Mouse (Mus musculus): ENCODE data around the gene Tpr. TPM values are rescaled to one million over a fixed set of nuclear protein-coding genes. Genes with fewer than 3 reads are reported as not detected.

The Tpr gene
- polyA plus RNA-seq, 1 experiment: 10.9 TPM

DNA sequence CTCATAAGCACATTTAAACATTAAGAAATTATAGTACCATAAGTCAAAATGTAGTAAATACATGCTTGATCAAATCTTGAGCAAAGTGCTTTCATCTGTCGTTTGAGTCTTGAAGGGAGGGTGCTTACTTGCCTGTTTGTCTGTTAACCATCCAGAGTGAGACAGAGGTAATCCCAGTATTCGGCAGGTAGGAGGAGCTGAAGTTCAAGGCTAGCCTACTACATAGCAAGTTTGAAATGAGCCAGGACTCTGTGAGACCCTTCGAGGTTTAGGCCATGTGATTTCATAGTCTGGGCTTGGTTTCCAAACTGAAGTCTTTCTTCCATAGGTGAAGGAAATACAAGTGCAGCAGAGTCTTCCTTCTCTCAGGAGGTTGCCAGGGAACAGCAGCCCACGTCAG, 49.1 kb downstream of the Tpr start:
- Histone ChIP-seq H3K36me3 (ENCODE audit: control insufficient read depth) (peaks cover 95% of the 10 kb centered on the region), H3K4me3 (replicated peaks) (no peak overlapping the region), H3K27me3 (ENCODE audit: control insufficient read depth) (no peaks in the 10 kb centered on the region), H3K9me3 (ENCODE audit: control insufficient read depth, low read length) (no peaks in the 10 kb centered on the region), H3K4me1 (ENCODE audit: control insufficient read depth) (no peaks in the 10 kb centered on the region)
- TF ChIP-seq GATA1 (IDR thresholded peaks at IDR 0.05; ENCODE audit: low read length) (no peak), TAL1 (IDR thresholded peaks at IDR 0.05; ENCODE audit: low read length) (no peak)

DNA sequence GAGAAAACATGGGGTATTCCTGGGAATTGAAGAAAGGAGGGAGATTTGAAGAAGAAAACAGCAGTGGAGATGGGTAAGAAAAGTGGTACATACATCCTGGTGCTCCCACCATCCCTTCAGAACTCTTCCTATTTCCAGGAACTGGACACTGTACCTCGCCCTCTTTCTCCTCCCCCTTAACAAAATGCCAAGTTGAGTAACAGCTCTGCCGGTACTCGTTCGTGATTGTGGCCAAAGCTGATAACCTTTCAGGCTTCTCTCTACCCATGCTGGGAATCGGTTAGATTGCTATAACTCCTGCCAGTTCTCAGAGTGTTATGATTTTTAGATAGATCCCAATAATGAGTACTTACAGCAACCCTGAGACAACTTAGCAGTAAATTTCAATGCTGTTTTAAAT, 66.3 kb downstream of the Tpr start:
- Histone ChIP-seq H3K36me3 (ENCODE audit: control insufficient read depth) (no peaks in the 10 kb centered on the region), H3K4me1 (ENCODE audit: control insufficient read depth) (no peaks in the 10 kb centered on the region), H3K4me3 (replicated peaks) (no peak overlapping the region), H3K9me3 (ENCODE audit: control insufficient read depth, low read length) (no peaks in the 10 kb centered on the region), H3K27me3 (ENCODE audit: control insufficient read depth) (no peaks in the 10 kb centered on the region)
- TF ChIP-seq TAL1 (IDR thresholded peaks at IDR 0.05; ENCODE audit: low read length): no peak
- TF ChIP-seq GATA1 (IDR thresholded peaks at IDR 0.05; ENCODE audit: low read length): no peak

DNA sequence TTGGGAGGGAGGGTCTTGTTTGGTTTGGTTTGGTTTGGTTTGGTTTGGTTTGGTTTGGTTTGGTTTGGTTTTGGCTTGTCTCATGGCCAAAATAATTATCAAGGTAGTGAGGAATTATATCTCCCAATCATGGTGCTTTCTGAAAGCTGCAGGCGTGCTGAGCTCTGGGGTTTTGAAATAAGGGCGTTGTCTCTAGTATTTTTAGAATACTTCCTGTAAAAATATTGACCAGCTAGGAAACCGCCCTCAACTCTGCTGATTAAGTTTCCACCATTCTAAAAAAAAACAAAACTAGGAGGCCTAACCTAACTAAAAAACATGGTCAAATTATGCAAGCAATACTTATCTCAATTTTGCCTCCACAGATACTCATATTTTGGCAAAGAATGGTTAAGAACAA, 67.0 kb downstream of the Tpr start:
- Histone ChIP-seq H3K27me3 (ENCODE audit: control insufficient read depth) (no peaks in the 10 kb centered on the region), H3K4me1 (ENCODE audit: control insufficient read depth) (no peaks in the 10 kb centered on the region), H3K4me3 (replicated peaks) (no peak overlapping the region), H3K9me3 (ENCODE audit: control insufficient read depth, low read length) (no peaks in the 10 kb centered on the region), H3K36me3 (ENCODE audit: control insufficient read depth) (no peaks in the 10 kb centered on the region)
- no peak for TF ChIP-seq GATA1 (IDR thresholded peaks at IDR 0.05; ENCODE audit: low read length)
- no peak for TF ChIP-seq TAL1 (IDR thresholded peaks at IDR 0.05; ENCODE audit: low read length)

- Histone ChIP-seq H3K27me3 (ENCODE audit: control insufficient read depth) (no peaks in the 10 kb centered on the region), H3K36me3 (ENCODE audit: control insufficient read depth) (no peaks in the 10 kb centered on the region), H3K4me3 (replicated peaks) (no peak overlapping the region), H3K9me3 (ENCODE audit: control insufficient read depth, low read length) (no peaks in the 10 kb centered on the region), H3K4me1 (ENCODE audit: control insufficient read depth) (no peaks in the 10 kb centered on the region)
- TF ChIP-seq TAL1 (IDR thresholded peaks at IDR 0.05; ENCODE audit: low read length) (no peak), GATA1 (IDR thresholded peaks at IDR 0.05; ENCODE audit: low read length) (no peak)
Measured at GRCm38 (mm10) chr1:150460595-150460994, 68.0 kb downstream of the Tpr start.

DNA sequence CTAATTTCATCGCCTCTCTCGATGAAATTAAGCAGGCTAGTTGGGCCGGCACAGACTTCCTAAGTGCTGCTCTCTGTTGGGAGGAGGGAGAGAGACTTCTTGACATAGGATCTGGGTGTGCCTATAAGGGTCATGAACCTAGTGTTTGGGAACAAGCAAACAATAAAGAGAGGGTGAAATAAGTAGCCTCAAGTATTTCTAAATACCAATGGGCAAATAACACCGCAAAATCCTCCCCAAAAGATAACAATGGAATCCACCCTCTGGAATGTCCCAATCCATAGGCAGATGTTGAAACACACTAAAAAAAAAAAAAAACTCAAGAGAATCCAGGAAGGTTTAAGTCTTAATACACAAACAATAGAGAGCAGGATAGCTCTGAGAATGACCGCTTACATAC, 70.4 kb downstream of the Tpr start:
- H3K9me3 ChIP-seq (ENCODE audit: control insufficient read depth, low read length): no peaks in the 10 kb centered on the region
- no peaks in the 10 kb centered on the region for H3K27me3 ChIP-seq (ENCODE audit: control insufficient read depth)
- H3K36me3 ChIP-seq (ENCODE audit: control insufficient read depth): no peaks in the 10 kb centered on the region
- no peak overlapping the region for H3K4me3 ChIP-seq (replicated peaks)
- TF ChIP-seq TAL1 (IDR thresholded peaks at IDR 0.05; ENCODE audit: low read length): no peak
- no peak for TF ChIP-seq GATA1 (IDR thresholded peaks at IDR 0.05; ENCODE audit: low read length)
- no peaks in the 10 kb centered on the region for H3K4me1 ChIP-seq (ENCODE audit: control insufficient read depth)

DNA sequence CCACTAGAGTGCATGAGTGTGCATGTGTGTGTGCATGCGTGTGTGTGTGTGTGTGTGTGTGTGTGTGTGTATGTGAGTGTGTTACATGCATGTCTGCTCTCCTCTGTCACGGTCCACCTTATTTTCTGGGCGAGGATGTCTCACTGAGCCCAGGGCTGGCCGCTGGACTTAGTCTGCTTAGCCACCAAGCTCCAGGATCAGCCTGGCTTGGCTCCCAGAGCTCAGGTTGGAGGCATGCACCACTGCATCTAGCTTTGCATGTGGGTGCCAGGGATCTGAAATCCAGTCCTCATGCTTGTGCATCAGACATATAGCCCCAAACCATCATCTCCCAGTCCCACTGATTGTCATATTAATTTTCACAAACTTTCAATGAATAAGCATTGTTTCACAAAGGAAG, 71.1 kb downstream of the Tpr start:
- no peak for TF ChIP-seq GATA1 (IDR thresholded peaks at IDR 0.05; ENCODE audit: low read length)
- no peak for TF ChIP-seq TAL1 (IDR thresholded peaks at IDR 0.05; ENCODE audit: low read length)
- Histone ChIP-seq H3K27me3 (ENCODE audit: control insufficient read depth) (no peaks in the 10 kb centered on the region), H3K4me1 (ENCODE audit: control insufficient read depth) (no peaks in the 10 kb centered on the region), H3K9me3 (ENCODE audit: control insufficient read depth, low read length) (no peaks in the 10 kb centered on the region), H3K4me3 (replicated peaks) (no peak overlapping the region), H3K36me3 (ENCODE audit: control insufficient read depth) (no peaks in the 10 kb centered on the region)

DNA sequence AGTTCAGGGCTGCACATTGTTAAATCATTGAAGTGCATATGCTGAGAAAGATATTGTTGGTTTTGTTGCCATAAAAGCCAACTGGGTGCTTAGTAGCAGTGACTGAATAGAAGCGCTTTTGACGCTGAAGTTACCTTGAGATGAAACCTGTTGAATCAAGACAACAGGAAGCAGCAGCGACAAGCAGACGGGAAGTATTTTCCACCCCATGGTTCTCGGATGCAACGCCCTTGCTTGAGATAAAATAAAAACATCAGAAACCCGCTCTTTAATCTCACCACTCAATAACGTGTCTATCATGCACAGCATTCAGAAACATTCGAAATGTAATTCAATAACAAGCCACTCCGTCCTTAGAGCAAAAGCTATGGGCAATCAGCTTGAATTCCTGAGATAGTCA, 72.7 kb downstream of the Tpr start:
- TF ChIP-seq TAL1 (IDR thresholded peaks at IDR 0.05; ENCODE audit: low read length) (no peak), GATA1 (IDR thresholded peaks at IDR 0.05; ENCODE audit: low read length) (no peak)
- Histone ChIP-seq H3K9me3 (ENCODE audit: control insufficient read depth, low read length) (no peaks in the 10 kb centered on the region), H3K27me3 (ENCODE audit: control insufficient read depth) (no peaks in the 10 kb centered on the region), H3K4me3 (replicated peaks) (no peak overlapping the region), H3K36me3 (ENCODE audit: control insufficient read depth) (no peaks in the 10 kb centered on the region), H3K4me1 (ENCODE audit: control insufficient read depth) (no peaks in the 10 kb centered on the region)

DNA sequence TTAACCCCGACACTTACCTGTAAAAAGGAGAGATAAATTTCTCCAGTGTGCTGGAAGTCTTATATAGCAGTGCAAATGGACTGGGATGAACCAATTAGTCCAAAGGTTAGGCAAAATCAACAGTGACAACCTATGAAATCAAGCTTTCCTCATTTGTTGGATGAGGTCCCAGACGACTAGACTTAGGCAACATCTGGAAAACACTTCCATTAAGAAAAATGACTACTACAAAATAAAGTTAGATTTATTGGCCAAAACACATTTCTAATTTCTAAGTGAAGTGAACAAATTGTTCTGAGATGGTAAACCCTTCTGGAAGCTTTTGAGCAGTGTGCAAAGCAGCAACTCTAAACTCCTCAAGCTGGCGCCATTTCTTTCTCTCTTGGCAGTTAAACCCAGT, 73.5 kb downstream of the Tpr start, which contains the start of gene Prg4:
Gene Prg4 (minus strand): TSS at position 34 of the 400 bp plus-strand sequence.
- no peak within 1 kb of the TSS for H3K4me3 ChIP-seq (replicated peaks)
- no peaks in the 10 kb centered on the region for H3K36me3 ChIP-seq (ENCODE audit: control insufficient read depth)
- no peaks in the 10 kb centered on the region for H3K4me1 ChIP-seq (ENCODE audit: control insufficient read depth)
- TF ChIP-seq GATA1 (IDR thresholded peaks at IDR 0.05; ENCODE audit: low read length): no peak
- no peak for TF ChIP-seq TAL1 (IDR thresholded peaks at IDR 0.05; ENCODE audit: low read length)
- H3K27me3 ChIP-seq (ENCODE audit: control insufficient read depth): no peaks in the 10 kb centered on the region
- H3K9me3 ChIP-seq (ENCODE audit: control insufficient read depth, low read length): no peaks in the 10 kb centered on the region

DNA sequence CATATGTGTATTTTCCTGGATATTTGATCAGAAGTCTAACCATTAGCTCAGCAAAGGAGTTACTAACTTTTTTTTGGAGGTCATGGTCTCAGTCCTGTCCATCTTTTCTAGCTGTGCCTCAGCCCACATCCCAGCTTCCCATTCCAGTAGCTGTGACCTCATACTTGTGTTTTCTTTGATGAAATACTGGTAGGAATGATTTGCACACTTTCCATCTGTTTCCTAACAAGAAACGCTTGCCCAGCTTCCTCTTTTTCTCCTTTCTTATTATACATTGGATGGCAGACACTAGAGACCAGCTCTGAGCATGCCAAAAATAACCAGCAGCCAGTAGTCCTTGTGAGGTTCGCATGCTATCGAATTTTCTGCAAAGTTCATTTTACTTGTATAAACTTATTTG, 77.4 kb downstream of the Tpr start:
- no peaks in the 10 kb centered on the region for H3K27me3 ChIP-seq (ENCODE audit: control insufficient read depth)
- no peak overlapping the region for H3K4me3 ChIP-seq (replicated peaks)
- H3K9me3 ChIP-seq (ENCODE audit: control insufficient read depth, low read length): no peaks in the 10 kb centered on the region
- no peaks in the 10 kb centered on the region for H3K4me1 ChIP-seq (ENCODE audit: control insufficient read depth)
- no peaks in the 10 kb centered on the region for H3K36me3 ChIP-seq (ENCODE audit: control insufficient read depth)
- TF ChIP-seq GATA1 (IDR thresholded peaks at IDR 0.05; ENCODE audit: low read length) (no peak), TAL1 (IDR thresholded peaks at IDR 0.05; ENCODE audit: low read length) (no peak)

GRCm38 (mm10) chr1:150472525-150472924, 79.9 kb downstream of the Tpr start:
- peaks cover 6% of the 10 kb centered on the region for H3K9me3 ChIP-seq (ENCODE audit: control insufficient read depth, low read length)
- H3K36me3 ChIP-seq (ENCODE audit: control insufficient read depth): no peaks in the 10 kb centered on the region
- no peak overlapping the region for H3K4me3 ChIP-seq (replicated peaks)
- H3K27me3 ChIP-seq (ENCODE audit: control insufficient read depth): no peaks in the 10 kb centered on the region
- no peaks in the 10 kb centered on the region for H3K4me1 ChIP-seq (ENCODE audit: control insufficient read depth)
- TF ChIP-seq GATA1 (IDR thresholded peaks at IDR 0.05; ENCODE audit: low read length) (no peak), TAL1 (IDR thresholded peaks at IDR 0.05; ENCODE audit: low read length) (no peak)

Measured in erythroblast, embryonic 14.5 days (primary cell).